Mouse (Mus musculus): ENCODE data around the gene Ubash3b. TPM values are rescaled to one million over a fixed set of nuclear protein-coding genes. Genes with fewer than 3 reads are reported as not detected.

Gene Ubash3b
- polyA plus RNA-seq, 1 experiment from 2014 or later = 5.7 TPM

DNA sequence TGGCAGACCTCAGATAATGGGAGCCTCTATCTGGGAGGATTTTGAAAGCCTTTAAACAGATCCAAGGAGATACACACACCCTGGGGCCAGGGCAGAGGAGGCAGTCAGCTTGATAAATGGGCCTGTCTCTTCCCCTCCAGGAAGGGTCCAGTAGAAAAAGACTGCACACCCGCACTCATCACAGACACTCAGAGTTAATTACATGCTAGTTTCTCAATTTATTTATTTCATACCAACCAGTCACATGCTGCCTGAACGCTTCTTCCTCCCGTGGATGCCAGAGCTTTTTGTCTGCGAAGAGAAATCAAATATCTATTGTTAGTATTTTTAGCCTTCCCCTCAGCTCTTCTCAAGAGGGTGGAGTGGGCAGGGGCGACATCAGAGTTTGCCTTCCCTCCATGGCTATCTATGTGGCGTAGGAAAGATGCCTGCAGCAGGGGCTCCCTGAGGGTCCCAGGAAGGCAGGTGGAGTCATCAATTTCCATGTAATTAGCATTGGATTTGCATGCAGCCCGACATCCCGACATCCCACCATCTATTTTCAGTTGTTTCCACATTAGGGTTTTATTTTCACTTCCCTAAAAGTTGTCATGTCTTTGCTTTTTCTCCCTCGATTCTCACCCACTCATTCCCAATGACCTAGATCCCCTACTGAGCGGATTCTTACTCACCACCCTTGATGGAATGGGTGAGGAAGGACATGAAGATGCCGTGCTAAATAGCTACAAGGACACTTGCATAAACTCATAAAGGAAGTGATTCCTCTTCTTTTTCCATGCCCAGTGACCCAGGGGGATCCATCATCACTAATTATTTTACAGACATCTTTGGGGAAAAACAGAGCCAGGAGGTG lies 110.2 kb downstream of the Ubash3b start:
- H3K9me3 ChIP-seq (replicated peaks) = no peaks in the 10 kb centered on the region
- ATAC-seq (ENCODE audit: insufficient read depth) = no peak
- no peaks in the 10 kb centered on the region for H3K36me3 ChIP-seq (replicated peaks)
- no peak overlapping the region for H3K27ac ChIP-seq (replicated peaks)
- no peak overlapping the region for H3K4me3 ChIP-seq (replicated peaks)
- H3K9ac ChIP-seq = no peak overlapping the region
- H3K4me2 ChIP-seq = no peak overlapping the region
- H3K27me3 ChIP-seq = no peaks in the 10 kb centered on the region
- 51% methylated on average over 11 of the region's 11 CpGs for WGBS (ENCODE audit: insufficient replicate concordance)
- peaks cover 48% of the 10 kb centered on the region for H3K4me1 ChIP-seq (replicated peaks)

DNA sequence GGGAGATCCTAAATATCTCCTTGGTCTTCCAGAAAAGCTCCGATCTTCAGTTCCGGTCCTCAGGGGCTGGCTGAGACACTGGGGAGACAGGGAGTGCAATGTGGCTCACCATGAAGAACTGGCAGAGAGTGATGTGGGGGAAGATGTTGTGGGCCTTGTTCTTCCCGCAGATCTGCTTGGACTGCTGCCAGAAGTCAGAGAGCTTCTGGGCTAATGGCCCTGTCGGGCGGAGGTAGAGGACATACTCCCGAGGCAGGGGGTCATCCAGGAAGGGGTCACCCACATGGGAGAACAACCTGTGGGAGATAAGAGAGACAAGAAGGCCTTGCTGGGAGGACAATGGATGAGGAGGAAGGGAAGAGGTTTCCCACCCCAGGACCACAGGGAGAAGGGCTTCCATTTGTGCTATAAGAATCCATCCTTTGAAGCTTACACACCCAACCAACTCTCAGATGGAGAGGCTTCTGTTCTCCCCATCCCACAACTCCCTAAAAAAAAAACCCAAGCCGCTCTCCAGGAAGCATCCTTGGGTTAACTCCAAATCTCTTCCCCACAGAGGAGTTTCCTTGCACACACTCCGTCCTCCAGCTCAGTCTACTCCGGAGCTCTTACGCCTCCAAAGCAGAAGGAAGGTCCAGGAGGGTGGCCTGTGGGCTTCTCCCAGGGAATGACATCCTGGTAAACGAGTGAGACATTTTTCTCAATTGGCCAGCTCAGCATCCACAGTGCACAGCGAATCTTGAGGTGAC lies 111.0 kb downstream of the Ubash3b start:
- H3K9me3 ChIP-seq (replicated peaks) = no peaks in the 10 kb centered on the region
- H3K9ac ChIP-seq = no peak overlapping the region
- no peak overlapping the region for H3K27ac ChIP-seq (replicated peaks)
- peaks cover 48% of the 10 kb centered on the region for H3K4me1 ChIP-seq (replicated peaks)
- no peak overlapping the region for H3K4me3 ChIP-seq (replicated peaks)
- no peaks in the 10 kb centered on the region for H3K27me3 ChIP-seq
- H3K4me2 ChIP-seq = no peak overlapping the region
- 54% methylated on average over 12 of the region's 12 CpGs for WGBS (ENCODE audit: insufficient replicate concordance)
- no peak for ATAC-seq (ENCODE audit: insufficient read depth)
- no peaks in the 10 kb centered on the region for H3K36me3 ChIP-seq (replicated peaks)

DNA sequence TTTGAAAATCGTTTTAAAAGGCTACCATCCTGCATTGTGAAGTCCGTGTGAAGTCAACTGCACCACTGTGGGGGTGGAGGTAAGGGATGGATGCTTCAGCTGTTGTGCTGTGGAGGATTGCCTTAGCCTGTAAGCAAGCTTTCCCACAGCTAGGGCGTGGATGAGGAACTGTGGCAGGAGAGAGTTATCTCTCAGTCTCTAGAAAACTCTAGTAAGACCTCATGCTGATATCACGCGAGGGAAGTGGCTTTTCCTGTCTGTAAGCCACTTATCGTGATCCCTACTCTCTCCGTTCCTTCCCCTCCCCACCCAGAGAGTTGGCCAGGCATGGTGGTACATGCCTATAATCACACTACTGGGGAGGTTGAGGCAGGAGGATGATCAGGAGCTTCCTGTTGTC lies 112.2 kb downstream of the Ubash3b start:
- Histone ChIP-seq H3K4me3 (replicated peaks) (no peak overlapping the region), H3K4me1 (replicated peaks) (peaks cover 48% of the 10 kb centered on the region), H3K9ac (no peak overlapping the region), H3K36me3 (replicated peaks) (no peaks in the 10 kb centered on the region), H3K27me3 (no peaks in the 10 kb centered on the region), H3K4me2 (no peak overlapping the region), H3K9me3 (replicated peaks) (no peaks in the 10 kb centered on the region), H3K27ac (replicated peaks) (no peak overlapping the region; the same call in 1 of the 2 replicates)
- ATAC-seq (ENCODE audit: insufficient read depth) = peak; percentile 47; the same call in 1 of the 2 replicates
- 19% methylated on average over 7 of the region's 7 CpGs for WGBS (ENCODE audit: insufficient replicate concordance)

DNA sequence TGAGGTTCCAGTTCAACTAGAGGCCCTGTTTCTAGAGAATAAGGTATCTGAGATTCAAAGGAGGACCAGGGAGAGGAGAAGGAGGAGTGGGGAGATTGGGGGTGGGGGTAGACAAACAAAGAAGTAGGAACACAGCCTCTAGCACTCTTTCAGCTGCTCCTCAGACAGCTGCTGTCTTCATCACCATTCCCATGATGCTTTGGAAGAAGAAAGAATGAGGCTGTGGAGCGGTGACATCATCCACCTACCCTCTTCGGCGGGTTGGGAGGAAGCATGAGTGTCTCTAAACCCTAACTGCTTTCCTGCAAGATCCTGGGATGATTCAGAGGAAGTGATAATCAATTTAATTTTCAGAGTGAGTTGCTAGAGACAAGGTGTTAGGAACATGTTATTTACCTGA lies 112.7 kb downstream of the Ubash3b start:
- Histone ChIP-seq H3K9me3 (replicated peaks) (no peaks in the 10 kb centered on the region), H3K4me1 (replicated peaks) (peaks cover 48% of the 10 kb centered on the region), H3K4me3 (replicated peaks) (no peak overlapping the region), H3K27me3 (no peaks in the 10 kb centered on the region), H3K36me3 (replicated peaks) (no peaks in the 10 kb centered on the region), H3K27ac (replicated peaks) (no peak overlapping the region), H3K4me2 (no peak overlapping the region), H3K9ac (no peak overlapping the region)
- WGBS (ENCODE audit: insufficient replicate concordance) = 57% methylated on average over 3 of the region's 3 CpGs
- ATAC-seq (ENCODE audit: insufficient read depth) = no peak

GRCm38 (mm10) chr9:41048216-41048615 lies 113.3 kb downstream of the Ubash3b start:
- no peaks in the 10 kb centered on the region for H3K36me3 ChIP-seq (replicated peaks)
- no peak overlapping the region for H3K4me2 ChIP-seq
- H3K9me3 ChIP-seq (replicated peaks) = no peaks in the 10 kb centered on the region
- no peaks in the 10 kb centered on the region for H3K27me3 ChIP-seq
- WGBS (ENCODE audit: insufficient replicate concordance) = 75% methylated on average over 7 of the region's 7 CpGs
- peaks cover 48% of the 10 kb centered on the region for H3K4me1 ChIP-seq (replicated peaks)
- no peak overlapping the region for H3K4me3 ChIP-seq (replicated peaks)
- no peak overlapping the region for H3K9ac ChIP-seq
- no peak overlapping the region for H3K27ac ChIP-seq (replicated peaks)
- ATAC-seq (ENCODE audit: insufficient read depth) = no peak

DNA sequence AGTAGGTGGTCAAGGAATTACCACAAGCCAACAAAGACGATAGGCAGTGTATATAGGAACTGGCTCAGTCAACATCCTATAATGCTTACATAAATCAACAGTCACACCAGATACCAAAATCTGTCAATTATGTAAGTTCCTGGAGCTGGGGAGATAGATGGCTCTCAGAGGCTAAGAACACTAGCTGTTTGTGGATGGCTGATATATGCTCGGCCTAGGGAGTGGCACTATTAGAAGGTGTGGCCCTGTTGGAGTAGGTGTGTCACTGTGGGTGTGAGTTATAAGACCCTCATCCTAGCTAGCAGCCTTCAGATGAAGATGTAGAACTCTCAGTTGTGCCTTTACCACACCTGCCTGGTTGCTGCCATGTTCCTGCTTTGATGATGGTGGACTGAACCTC lies 113.8 kb downstream of the Ubash3b start:
- ATAC-seq (ENCODE audit: insufficient read depth) = peak; percentile 73
- Histone ChIP-seq H3K9ac (no peak overlapping the region), H3K27ac (replicated peaks) (no peak overlapping the region), H3K9me3 (replicated peaks) (no peaks in the 10 kb centered on the region), H3K4me1 (replicated peaks) (peaks cover 48% of the 10 kb centered on the region), H3K36me3 (replicated peaks) (no peaks in the 10 kb centered on the region), H3K4me2 (no peak overlapping the region), H3K27me3 (no peaks in the 10 kb centered on the region), H3K4me3 (replicated peaks) (no peak overlapping the region)
- WGBS (ENCODE audit: insufficient replicate concordance) = 20% methylated on average over 2 of the region's 2 CpGs

DNA sequence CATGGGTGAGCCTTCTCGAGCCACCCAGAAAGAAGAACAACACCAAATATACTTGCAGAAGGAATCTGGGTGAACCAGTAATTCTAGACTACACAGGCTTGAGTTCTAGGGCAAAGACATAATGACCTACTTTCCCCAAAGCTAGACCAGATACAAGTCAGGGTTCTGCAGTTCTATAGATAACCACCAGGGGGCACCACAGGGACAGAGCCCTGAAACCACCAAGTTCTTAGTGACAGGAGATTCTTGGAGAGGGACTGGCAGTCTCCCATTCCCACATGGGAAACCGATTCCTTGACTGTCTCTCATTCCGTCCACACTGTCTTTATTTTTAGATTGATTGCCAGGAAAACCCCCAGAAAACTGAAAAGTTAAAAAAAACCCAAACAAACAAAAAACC lies 116.9 kb downstream of the Ubash3b start:
- H3K4me3 ChIP-seq (replicated peaks) = no peak overlapping the region
- H3K4me1 ChIP-seq (replicated peaks) = peaks cover 26% of the 10 kb centered on the region
- H3K36me3 ChIP-seq (replicated peaks) = no peaks in the 10 kb centered on the region
- no peak overlapping the region for H3K27ac ChIP-seq (replicated peaks)
- H3K27me3 ChIP-seq = no peaks in the 10 kb centered on the region
- no peak overlapping the region for H3K9ac ChIP-seq
- H3K4me2 ChIP-seq = no peak overlapping the region
- WGBS (ENCODE audit: insufficient replicate concordance) = 8% methylated on average over 3 of the region's 3 CpGs
- ATAC-seq (ENCODE audit: insufficient read depth) = no peak
- H3K9me3 ChIP-seq (replicated peaks) = no peaks in the 10 kb centered on the region

DNA sequence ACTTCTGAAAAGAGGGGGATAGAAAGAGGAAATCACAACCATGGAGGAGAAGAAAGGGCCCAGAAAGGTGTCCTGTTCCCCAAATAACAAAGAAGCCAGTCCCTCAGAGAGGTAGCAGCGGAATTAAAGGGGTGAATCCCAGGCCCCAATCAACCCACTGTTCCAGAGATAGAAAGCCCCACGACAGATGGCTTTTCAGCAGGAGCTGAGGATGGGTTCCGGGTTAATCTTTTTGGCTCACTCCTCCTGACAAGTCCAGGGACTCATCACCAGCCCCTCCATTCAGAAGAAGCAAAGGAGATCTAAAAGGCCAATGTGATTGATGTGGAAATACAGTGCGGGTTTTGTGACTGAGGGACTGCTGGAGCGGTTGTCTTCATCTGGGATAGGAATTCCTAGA lies 117.9 kb downstream of the Ubash3b start:
- Histone ChIP-seq H3K27me3 (no peaks in the 10 kb centered on the region), H3K4me1 (replicated peaks) (peaks cover 16% of the 10 kb centered on the region), H3K4me2 (no peak overlapping the region), H3K4me3 (replicated peaks) (no peak overlapping the region), H3K9ac (no peak overlapping the region), H3K27ac (replicated peaks) (no peak overlapping the region), H3K9me3 (replicated peaks) (no peaks in the 10 kb centered on the region), H3K36me3 (replicated peaks) (no peaks in the 10 kb centered on the region)
- no peak for ATAC-seq (ENCODE audit: insufficient read depth)
- 78% methylated on average over 5 of the region's 5 CpGs for WGBS (ENCODE audit: insufficient replicate concordance)

GRCm38 (mm10) chr9:41041404-41041803 lies 120.1 kb downstream of the Ubash3b start:
- Histone ChIP-seq H3K27me3 (no peaks in the 10 kb centered on the region), H3K4me3 (replicated peaks) (no peak overlapping the region), H3K27ac (replicated peaks) (no peak overlapping the region), H3K4me1 (replicated peaks) (no peaks in the 10 kb centered on the region), H3K4me2 (no peak overlapping the region), H3K36me3 (replicated peaks) (no peaks in the 10 kb centered on the region), H3K9me3 (replicated peaks) (no peaks in the 10 kb centered on the region), H3K9ac (no peak overlapping the region)
- ATAC-seq (ENCODE audit: insufficient read depth) = no peak
- 74% methylated on average over 3 of the region's 3 CpGs for WGBS (ENCODE audit: insufficient replicate concordance)

DNA sequence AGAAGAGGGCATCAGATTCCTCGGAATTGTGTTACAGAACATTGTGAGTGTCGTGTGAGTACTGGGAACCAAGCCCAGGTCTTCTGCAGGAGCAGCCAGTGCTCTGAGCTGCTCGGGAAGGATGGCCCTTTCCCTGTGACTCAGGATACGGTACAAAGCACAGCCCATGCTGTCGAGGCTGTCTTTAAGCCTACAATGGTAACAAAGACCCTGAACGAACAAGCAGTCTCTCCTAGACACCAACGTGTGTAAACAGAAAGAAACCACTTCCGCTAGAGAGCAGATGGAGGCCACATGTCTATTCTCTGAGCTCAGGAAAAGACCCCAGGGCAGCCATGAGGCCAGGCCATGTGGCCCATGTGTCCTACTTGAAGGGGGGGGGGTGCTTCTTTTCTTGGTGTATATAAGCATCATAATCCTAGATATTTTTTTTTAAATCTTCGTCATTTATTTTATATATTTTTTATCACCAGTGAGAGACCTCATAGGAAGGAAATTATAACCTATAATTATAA lies 123.3 kb downstream of the Ubash3b start:
- Histone ChIP-seq H3K27me3 (no peaks in the 10 kb centered on the region), H3K27ac (replicated peaks) (no peak overlapping the region), H3K4me3 (replicated peaks) (no peak overlapping the region), H3K36me3 (replicated peaks) (no peaks in the 10 kb centered on the region), H3K4me1 (replicated peaks) (no peaks in the 10 kb centered on the region), H3K9ac (no peak overlapping the region), H3K4me2 (no peak overlapping the region), H3K9me3 (replicated peaks) (no peaks in the 10 kb centered on the region)
- ATAC-seq (ENCODE audit: insufficient read depth) = no peak
- 65% methylated on average over 9 of the region's 9 CpGs for WGBS (ENCODE audit: insufficient replicate concordance)
